Mouse (Mus musculus) hindbrain, embryonic 12.5 days (tissue): ENCODE data around the gene Map2k2. TPM values are rescaled to one million over a fixed set of nuclear protein-coding genes. Genes with fewer than 3 reads are reported as not detected.
"Not testable (repeated sequence)": the region's sequence is repeated elsewhere in the genome, so short reads cannot be mapped to it uniquely, and the experiment has no call there.

Source experiments
- ATAC-seq: fragments of 200-750 bp; cut with Nextera tagmentation; 2 replicates; pipeline ENCODE4 v1.8.0; 2017; ENCODE audit warnings: moderate TSS enrichment; ENCODE audit not compliant: low FRiP score
- H3K27ac ChIP-seq: fragments of 300-500 bp; sonication (generic); 2 replicates; pipeline ENCODE4 v1.5.1; 2016; ENCODE audit warnings: mild to moderate bottlenecking
- H3K27me3 ChIP-seq: fragments of 300-500 bp; sonication (generic); 2 replicates; pipeline ENCODE4 v1.6.1; 2016; ENCODE audit warnings: mild to moderate bottlenecking
- H3K36me3 ChIP-seq: fragments of 300-500 bp; sonication (generic); 2 replicates; pipeline ENCODE4 v1.6.1; 2016; ENCODE audit warnings: mild to moderate bottlenecking
- H3K4me1 ChIP-seq: fragments of 300-500 bp; sonication (generic); 2 replicates; pipeline ENCODE4 v1.6.1; 2016
- H3K4me2 ChIP-seq: fragments of 300-500 bp; sonication (generic); replicated peaks from 2 replicates; pipeline ENCODE4 v1.6.1; 2016; ENCODE audit warnings: mild to moderate bottlenecking
- H3K4me3 ChIP-seq: fragments of 300-500 bp; sonication (generic); 2 replicates; pipeline ENCODE4 v1.5.1; 2016; ENCODE audit warnings: mild to moderate bottlenecking
- H3K9ac ChIP-seq: fragments of 300-500 bp; sonication (generic); 2 replicates; pipeline ENCODE4 v1.6.1; 2016; ENCODE audit warnings: mild to moderate bottlenecking, moderate library complexity
- H3K9me3 ChIP-seq: fragments of 300-500 bp; sonication (generic); replicated peaks from 2 replicates; pipeline ENCODE4 v1.6.1; 2016; ENCODE audit warnings: mild to moderate bottlenecking
- WGBS: fragments of 180-500 bp; shearing (Covaris S2); methylation state at CpG from one replicate; pipeline ENCODE4 v1.1.7; 2016; 5-methylcytosine and 5-hydroxymethylcytosine counted together
- polyA plus RNA-seq: library from polyadenylated mRNA; unstranded; fragments of >200 nt; fragmentation: Nextera tagmentation; extraction: Ambion mirVana; gene quantifications from 2 replicates; pipeline ENCODE4 v1.2.1, GENCODE M21; 2016

The Map2k2 gene
- polyA plus RNA-seq, result 223 and 232 TPM in 2 replicates

DNA sequence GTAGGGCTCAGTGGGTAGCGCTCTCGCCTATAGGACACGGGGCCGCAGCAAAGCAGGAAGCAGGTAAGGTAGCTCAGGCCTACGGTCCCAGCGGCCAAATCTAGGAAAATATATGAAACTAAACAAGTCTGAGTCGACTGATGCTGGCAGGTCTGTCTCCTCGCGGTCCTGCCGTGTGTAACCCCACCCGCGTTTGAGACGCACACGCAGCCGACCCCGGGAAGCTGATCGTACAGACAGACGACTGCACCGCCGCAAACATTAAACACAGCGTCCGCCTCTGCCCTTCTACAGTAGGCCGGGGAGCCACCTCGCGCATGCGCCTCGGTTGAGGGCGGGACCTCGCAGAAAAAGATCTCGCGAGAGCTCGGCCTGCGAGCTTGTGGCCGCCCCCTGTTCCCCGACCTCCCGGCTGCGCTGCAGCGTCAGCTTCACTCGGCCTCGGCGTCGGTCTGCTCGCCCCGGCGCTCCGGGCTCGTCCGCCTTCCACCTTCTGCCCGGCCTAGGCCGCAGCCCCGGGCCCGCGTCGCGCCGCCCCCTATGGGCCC, at the start of gene Map2k2:
Map2k2 (plus strand) TSS at position 351 of the 548 bp plus-strand sequence.
- peak; percentile 94 for ATAC-seq
- peak within 1 kb of the TSS; percentile 99 for H3K27ac ChIP-seq
- peaks cover 25% of the 10 kb centered on the region for H3K36me3 ChIP-seq
- no peaks in the 10 kb centered on the region for H3K27me3 ChIP-seq
- peak within 1 kb of the TSS; percentile 97 for H3K9ac ChIP-seq
- WGBS, result under 1% methylated on average over 55 of the region's 56 CpGs
- H3K9me3 ChIP-seq, result no peaks in the 10 kb centered on the region
- peak within 1 kb of the TSS; percentile 95 for H3K4me3 ChIP-seq
- peaks cover 20% of the 10 kb centered on the region for H3K4me1 ChIP-seq
- peak within 1 kb of the TSS; percentile 75 for H3K4me2 ChIP-seq

DNA sequence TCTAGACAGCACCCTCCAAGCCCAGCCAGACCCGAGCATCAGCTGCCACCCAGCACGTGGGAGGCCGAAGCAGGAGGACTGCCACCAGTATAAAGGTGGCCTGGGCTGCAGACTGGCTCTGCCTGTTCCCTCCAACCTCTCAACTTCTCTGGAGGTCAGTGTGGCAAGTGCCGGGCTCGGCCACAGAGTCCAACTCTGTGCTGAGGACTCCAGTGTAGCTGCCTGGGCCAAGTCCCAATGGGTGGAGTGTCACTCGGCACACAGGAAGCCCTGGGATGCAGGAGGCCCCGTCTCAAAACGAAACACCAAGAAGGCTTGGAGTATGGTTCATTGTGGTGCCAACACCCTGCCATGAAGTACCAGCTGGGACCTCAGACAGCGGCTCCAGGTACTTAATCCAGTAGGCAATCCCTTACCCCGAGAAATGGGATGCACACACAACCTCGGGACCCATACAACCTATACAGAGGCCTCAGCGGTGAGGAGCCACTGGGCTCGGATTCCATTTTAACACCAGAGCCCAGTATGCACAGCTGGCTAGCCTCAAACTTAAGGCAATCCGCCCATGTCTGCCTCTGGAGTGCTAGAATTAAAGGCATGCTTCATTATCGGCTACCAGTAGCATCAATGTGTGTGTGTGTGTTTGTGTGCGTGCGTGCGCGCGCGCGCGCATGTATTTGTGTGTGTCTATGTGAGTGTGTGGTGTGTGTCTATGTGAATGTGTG, 48.1 kb upstream of the Map2k2 start:
- Histone ChIP-seq H3K9ac (no peak overlapping the region), H3K4me3 (no peak overlapping the region), H3K4me2 (no peak overlapping the region), H3K27ac (no peak overlapping the region), H3K4me1 (peaks cover 34% of the 10 kb centered on the region), H3K9me3 (no peaks in the 10 kb centered on the region), H3K27me3 (no peaks in the 10 kb centered on the region), H3K36me3 (peaks cover 5% of the 10 kb centered on the region)
- WGBS, result 95% methylated on average over 23 of the region's 23 CpGs
- ATAC-seq, result no peak

DNA sequence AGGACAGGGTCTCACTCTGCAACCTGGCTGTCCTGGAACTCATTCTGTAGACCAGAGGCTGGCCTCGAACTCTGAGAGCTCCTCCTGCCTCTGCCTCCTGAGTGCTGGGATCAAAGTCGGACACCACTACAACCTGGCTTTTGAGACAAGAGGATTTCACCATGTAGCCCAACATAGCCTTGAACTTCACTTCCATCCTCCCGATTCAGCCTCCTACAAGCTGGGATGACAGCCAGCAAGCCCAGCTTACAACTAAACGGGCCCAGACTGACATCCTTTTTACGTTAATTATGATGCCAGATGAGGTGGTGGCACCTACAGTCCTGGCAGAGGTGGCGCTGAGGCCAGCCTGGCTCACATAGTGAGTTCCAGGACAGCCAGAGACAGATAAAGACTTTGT, 46.8 kb upstream of the Map2k2 start:
- Histone ChIP-seq H3K27ac (no peak overlapping the region), H3K4me3 (peak overlapping the region; percentile 79), H3K4me2 (peak overlapping the region; percentile 86), H3K27me3 (no peaks in the 10 kb centered on the region), H3K9ac (peak overlapping the region; percentile 84), H3K4me1 (peaks cover 34% of the 10 kb centered on the region), H3K36me3 (no peaks in the 10 kb centered on the region; the same call in none of the 2 replicates), H3K9me3 (no peaks in the 10 kb centered on the region)
- WGBS, result 87% methylated on average over 6 of the region's 6 CpGs
- no peak for ATAC-seq

DNA sequence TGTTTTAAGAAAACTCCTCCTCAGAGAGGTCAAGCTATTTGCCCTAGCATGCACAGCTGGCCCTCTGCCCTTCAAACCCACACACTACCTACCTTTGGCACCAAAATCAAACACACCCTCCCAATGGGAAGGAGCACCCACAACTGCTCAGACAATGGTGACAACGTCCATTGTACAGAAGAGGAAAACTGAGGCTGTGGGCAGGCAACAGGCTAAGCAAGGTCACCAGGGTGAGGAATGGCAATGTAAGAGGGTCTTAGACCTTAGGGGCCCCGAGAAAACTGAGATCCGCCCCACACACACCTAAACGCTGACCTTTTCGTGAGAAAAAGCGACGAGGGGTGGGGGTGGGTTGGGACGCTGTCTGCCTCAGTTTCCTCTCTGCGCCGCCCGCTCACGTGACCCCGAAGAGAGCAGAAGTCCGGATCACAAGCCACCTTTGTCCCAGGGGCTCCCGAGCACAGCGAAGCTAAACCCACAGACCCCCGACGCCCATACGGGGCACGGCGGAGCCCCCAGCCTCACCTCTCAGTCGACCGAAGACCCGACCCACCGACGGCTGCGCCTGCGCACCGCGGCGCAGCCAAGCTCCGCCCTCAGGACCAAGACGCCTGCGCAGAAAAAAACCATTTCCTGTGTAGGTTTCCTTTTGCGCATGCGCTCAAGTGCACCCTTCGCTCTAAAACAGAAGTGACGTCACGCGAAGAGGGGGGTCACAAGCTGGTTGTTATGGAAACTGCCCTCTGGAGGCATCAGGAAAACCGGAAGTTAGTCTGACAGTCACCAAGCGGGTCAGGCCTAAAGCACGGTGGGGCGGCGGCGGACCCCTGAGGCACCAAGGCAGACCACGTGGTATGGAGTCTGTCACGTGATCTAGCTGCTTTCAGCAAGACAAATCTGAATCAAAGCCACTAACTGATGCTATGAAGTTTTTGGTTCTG, 45.8 kb upstream of the Map2k2 start, which contains the start of gene Sgta:
Sgta (minus strand) TSS at position 579 of the 941 bp plus-strand sequence.
- H3K27me3 ChIP-seq, result no peaks in the 10 kb centered on the region
- under 1% methylated on average over 48 of the region's 48 CpGs for WGBS
- peak within 1 kb of the TSS; percentile 79 for H3K4me3 ChIP-seq
- H3K4me1 ChIP-seq, result peaks cover 34% of the 10 kb centered on the region
- ATAC-seq, result peak; percentile 93
- peak within 1 kb of the TSS; percentile 84 for H3K9ac ChIP-seq
- no peaks in the 10 kb centered on the region; the same call in 1 of the 2 replicates for H3K36me3 ChIP-seq
- no peaks in the 10 kb centered on the region for H3K9me3 ChIP-seq
- peak within 1 kb of the TSS; percentile 86 for H3K4me2 ChIP-seq
- peak within 1 kb of the TSS; percentile 60; the same call in 1 of the 2 replicates for H3K27ac ChIP-seq

DNA sequence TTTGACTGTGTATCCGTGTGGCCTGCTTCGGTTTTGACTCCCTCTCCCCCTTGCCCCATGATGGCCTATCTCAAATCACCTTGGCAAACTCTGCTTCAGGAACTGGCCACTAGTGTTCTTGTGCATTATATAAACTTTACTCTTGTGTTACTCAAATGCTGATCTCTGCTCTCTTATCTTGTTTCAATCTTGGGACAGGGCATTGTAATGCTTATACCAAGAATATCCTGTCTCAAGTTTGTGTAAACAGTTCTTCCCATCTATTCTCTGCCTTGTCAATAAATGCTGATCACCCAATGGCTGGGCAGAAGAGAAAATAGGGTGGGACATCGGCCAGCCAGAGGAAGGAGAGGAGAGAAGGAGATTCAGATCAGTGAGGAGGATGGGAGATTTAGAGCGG, 43.0 kb upstream of the Map2k2 start:
- no peaks in the 10 kb centered on the region for H3K27me3 ChIP-seq
- no peak overlapping the region for H3K4me3 ChIP-seq
- no peak overlapping the region for H3K4me2 ChIP-seq
- no peak for ATAC-seq
- 71% methylated on average over 4 of the region's 4 CpGs for WGBS
- no peaks in the 10 kb centered on the region; the same call in 1 of the 2 replicates for H3K36me3 ChIP-seq
- no peaks in the 10 kb centered on the region for H3K9me3 ChIP-seq
- H3K27ac ChIP-seq, result no peak overlapping the region
- H3K9ac ChIP-seq, result no peak overlapping the region
- H3K4me1 ChIP-seq, result peaks cover 20% of the 10 kb centered on the region

DNA sequence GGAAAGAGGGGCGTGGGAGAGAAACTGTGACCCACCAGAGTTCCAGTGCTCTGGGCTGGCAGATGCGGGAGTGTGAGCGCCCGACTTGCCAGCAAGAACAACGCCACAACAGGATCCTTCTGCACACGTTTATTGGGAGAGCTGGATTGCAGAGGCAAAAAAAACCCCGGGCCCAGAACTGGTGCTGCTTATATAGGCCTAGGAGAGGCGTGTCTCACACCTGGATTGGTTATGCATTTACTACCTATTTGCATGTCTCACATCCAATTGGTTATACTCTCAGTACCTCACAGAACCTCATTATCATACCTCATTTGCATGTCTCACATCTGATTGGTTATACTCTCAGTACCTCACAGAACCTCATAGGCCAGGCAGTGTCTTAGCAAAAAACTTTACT, 41.2 kb upstream of the Map2k2 start:
- H3K9ac ChIP-seq, ATAC-seq, H3K27me3 ChIP-seq, H3K27ac ChIP-seq, H3K4me1 ChIP-seq, H3K36me3 ChIP-seq, H3K4me3 ChIP-seq, H3K9me3 ChIP-seq, H3K4me2 ChIP-seq: not testable (repeated sequence)
- WGBS, result 88% methylated on average over 8 of the region's 8 CpGs

DNA sequence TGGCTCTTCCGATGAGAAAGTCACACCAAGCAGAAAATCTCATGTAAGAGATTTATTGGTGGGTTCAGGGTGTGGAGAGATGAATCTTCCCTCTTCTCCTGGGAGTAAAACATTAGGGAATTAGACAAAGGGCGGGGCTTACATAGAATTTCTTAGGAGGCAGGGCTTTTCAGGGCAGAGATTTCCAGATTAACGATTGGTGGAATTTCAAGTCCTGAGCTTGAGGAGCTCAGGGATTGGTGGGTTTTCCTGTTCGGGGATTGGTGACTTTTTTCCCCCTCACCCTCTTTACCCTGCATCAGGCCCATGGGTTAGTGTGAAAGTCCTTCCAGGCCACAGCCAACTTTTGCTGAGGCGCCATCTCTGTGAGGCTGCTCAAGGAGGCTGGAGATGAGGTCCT, 37.0 kb upstream of the Map2k2 start:
- H3K4me1 ChIP-seq, result peaks cover 17% of the 10 kb centered on the region
- H3K9ac ChIP-seq, result 0 out of 2 replicates have a peak overlapping the region, but pooled peaks have one; percentile 20
- no peaks in the 10 kb centered on the region for H3K9me3 ChIP-seq
- no peak overlapping the region for H3K4me3 ChIP-seq
- H3K27ac ChIP-seq, result no peak overlapping the region
- peaks cover 16% of the 10 kb centered on the region for H3K36me3 ChIP-seq
- ATAC-seq, result no peak
- H3K4me2 ChIP-seq, result no peak overlapping the region
- 80% methylated on average over 5 of the region's 5 CpGs for WGBS
- no peaks in the 10 kb centered on the region for H3K27me3 ChIP-seq

DNA sequence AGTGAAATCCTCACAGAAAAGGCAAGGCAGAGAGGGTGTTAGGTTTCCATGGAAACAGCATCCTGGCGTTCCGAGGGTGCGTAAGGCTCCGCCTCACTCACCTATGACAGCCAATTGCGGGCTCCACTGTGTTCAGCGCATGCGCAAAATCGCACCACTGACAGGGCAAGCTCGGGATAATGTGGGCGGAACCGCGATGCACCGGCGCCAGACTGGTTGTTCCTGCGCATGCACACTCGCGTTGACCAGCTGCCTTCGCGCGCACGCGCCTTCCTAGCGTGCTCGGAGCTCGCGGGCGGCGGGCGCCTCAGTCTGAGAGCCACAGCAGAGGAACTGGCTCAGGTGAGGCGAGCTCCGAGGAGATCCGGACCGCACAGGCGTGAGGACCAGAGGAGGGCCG, 35.9 kb upstream of the Map2k2 start, which contains the start of gene Thop1:
Thop1 (plus strand) TSS at position 200 of the 400 bp plus-strand sequence.
- Histone ChIP-seq H3K27ac (peak within 1 kb of the TSS; percentile 35), H3K27me3 (no peaks in the 10 kb centered on the region), H3K4me3 (peak within 1 kb of the TSS; percentile 59), H3K9ac (peak within 1 kb of the TSS; percentile 79), H3K4me2 (peak within 1 kb of the TSS; percentile 79), H3K4me1 (peaks cover 17% of the 10 kb centered on the region), H3K36me3 (peaks cover 28% of the 10 kb centered on the region), H3K9me3 (no peaks in the 10 kb centered on the region)
- WGBS, result under 1% methylated on average over 35 of the region's 35 CpGs
- ATAC-seq, result peak; percentile 95

DNA sequence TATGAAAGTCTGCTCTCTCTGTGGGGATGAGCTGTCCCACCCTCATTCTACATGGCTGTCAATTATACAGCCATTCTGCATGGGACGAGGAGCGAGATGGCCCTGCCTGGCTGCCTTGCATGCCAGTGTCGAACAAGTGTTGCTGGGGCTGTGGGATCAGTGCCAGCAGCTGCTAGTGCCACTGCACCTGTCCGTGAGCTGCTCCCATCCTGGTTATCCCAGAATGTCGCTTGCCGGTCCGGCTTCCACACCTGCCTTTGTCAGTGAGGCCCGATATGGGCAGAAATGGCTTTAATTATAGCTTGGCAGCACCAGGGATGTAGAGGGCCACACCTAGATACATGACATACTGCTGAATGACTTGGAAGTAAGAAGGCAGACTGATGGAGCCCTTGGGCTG, 33.4 kb upstream of the Map2k2 start:
- H3K4me1 ChIP-seq, result peaks cover 17% of the 10 kb centered on the region
- 93% methylated on average over 8 of the region's 8 CpGs for WGBS
- no peak for ATAC-seq
- no peak overlapping the region for H3K9ac ChIP-seq
- H3K4me3 ChIP-seq, result no peak overlapping the region
- no peaks in the 10 kb centered on the region for H3K9me3 ChIP-seq
- H3K27ac ChIP-seq, result no peak overlapping the region
- H3K4me2 ChIP-seq, result no peak overlapping the region
- no peaks in the 10 kb centered on the region for H3K27me3 ChIP-seq
- H3K36me3 ChIP-seq, result peaks cover 52% of the 10 kb centered on the region

DNA sequence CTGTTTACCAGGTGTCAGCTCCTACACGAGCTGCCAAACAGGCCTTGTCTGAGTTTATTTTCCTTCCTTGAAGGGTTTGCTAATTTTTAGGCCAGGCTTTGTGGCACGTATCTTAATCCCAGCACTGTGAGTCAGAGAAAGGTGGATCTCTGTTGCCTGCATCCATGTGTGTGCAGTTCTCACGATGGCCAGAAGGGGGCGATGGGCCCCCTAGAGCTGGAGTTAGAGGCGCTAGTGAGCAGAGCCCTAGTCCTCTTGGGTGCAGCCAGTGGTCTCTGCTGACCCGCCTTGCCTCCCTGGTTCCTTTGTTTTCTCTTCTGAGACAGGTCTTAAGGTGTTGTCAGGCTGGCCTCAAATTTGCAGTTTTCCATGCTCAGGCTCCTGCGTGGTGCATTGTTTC, 32.3 kb upstream of the Map2k2 start:
- H3K27ac ChIP-seq, result no peak overlapping the region
- peaks cover 64% of the 10 kb centered on the region for H3K36me3 ChIP-seq
- peaks cover 17% of the 10 kb centered on the region for H3K4me1 ChIP-seq
- WGBS, result 72% methylated on average over 7 of the region's 7 CpGs
- no peak overlapping the region for H3K4me2 ChIP-seq
- H3K9me3 ChIP-seq, result no peaks in the 10 kb centered on the region
- H3K27me3 ChIP-seq, result no peaks in the 10 kb centered on the region
- no peak overlapping the region for H3K9ac ChIP-seq
- ATAC-seq, result no peak
- no peak overlapping the region for H3K4me3 ChIP-seq

DNA sequence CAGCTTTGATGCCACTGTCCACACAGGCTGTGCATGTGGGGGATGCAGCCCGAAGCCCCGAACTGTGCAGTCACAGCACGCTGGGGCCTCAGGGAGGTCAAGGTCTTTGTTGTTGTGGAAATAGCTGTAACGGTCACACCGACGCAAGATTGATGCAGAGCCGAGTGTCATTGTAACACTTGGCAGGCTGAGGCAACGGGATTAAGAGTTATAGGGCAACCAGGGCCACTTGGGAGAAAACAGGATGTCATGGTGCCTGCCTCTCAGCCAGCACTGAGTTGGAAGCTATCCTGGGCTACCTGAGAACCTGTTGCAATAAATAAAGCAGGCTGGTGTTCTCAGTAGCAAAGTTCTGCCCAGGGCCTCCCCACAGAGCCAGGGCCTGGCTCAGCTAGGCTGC, 30.0 kb upstream of the Map2k2 start:
- ATAC-seq, result no peak
- Histone ChIP-seq H3K27ac (no peak overlapping the region), H3K27me3 (no peaks in the 10 kb centered on the region)

DNA sequence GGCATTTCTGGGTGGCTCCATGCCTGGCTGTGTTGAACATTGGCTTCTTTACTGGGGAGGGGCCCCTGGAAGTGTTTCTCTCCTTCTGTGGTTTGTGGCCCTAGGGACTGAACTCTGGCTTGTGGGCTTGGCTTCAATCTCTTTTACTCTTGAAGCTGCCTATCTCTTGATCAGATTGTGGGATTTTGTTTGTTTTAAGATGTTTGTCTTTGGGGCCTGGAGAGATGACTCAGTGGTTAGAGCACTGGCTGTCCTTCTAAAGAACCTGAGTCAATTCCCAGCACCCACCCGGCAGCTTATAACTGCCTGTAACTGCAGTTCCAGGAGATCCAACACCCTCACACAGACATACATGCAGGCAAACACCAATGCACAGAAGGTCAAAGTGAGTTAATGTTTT, 29.4 kb upstream of the Map2k2 start:
- Histone ChIP-seq H3K4me3 (no peak overlapping the region), H3K27ac (no peak overlapping the region), H3K4me1 (no peaks in the 10 kb centered on the region), H3K9me3 (no peaks in the 10 kb centered on the region), H3K36me3 (peaks cover 93% of the 10 kb centered on the region), H3K9ac (no peak overlapping the region), H3K4me2 (no peak overlapping the region), H3K27me3 (no peaks in the 10 kb centered on the region)
- no peak for ATAC-seq
- 96% methylated on average over 1 of the region's 1 CpGs for WGBS

More for the DNA sequence above, 30.0 kb upstream of the Map2k2 start:
- no peak overlapping the region for H3K9ac ChIP-seq
- 67% methylated on average over 8 of the region's 8 CpGs for WGBS
- H3K4me1 ChIP-seq, result peaks cover 5% of the 10 kb centered on the region
- no peaks in the 10 kb centered on the region for H3K9me3 ChIP-seq
- peaks cover 87% of the 10 kb centered on the region for H3K36me3 ChIP-seq
- H3K4me2 ChIP-seq, result no peak overlapping the region
- H3K4me3 ChIP-seq, result no peak overlapping the region
